Mouse (Mus musculus): ENCODE results near the gene Tmem238. TPM values are rescaled to one million over a fixed set of nuclear protein-coding genes. Genes with fewer than 3 reads are reported as not detected.
A peak's percentile ranks its signal among the peaks of the same experiment; 100 is the strongest.

The Tmem238 gene
- total and polyA plus RNA-seq, 2 experiments from 2014 or later = 7.3 to 15.0 TPM

- Histone ChIP-seq H3K27ac (ENCODE audit: low read depth, low read length) (no peak overlapping the region), H3K4me2 (ENCODE audit: low read depth) (no peak overlapping the region), H3K4me3 (ENCODE audit: low read depth, low read length) (no peak overlapping the region), H3K36me3 (ENCODE audit: insufficient read depth) (no peaks in the 10 kb centered on the region), H3K9me3 (ENCODE audit: low read length) (no peaks in the 10 kb centered on the region), H3K9ac (peak overlapping the region; percentile 6; the same call in 1 of the 2 replicates), H3K27me3 (ENCODE audit: insufficient read depth, low read length) (peaks cover 46% of the 10 kb centered on the region), H3K4me1 (ENCODE audit: insufficient read depth) (no peaks in the 10 kb centered on the region)
- no peak for TF ChIP-seq CTCF (IDR thresholded peaks at IDR 0.05; ENCODE audit: low read depth)
- ATAC-seq (no peak), DNase-seq (no peak)
- 2% methylated on average over 20 of the region's 20 CpGs for WGBS
Observed at GRCm38 (mm10) chr7:4777851-4778637, 11.4 kb downstream of the Tmem238 start.

DNA sequence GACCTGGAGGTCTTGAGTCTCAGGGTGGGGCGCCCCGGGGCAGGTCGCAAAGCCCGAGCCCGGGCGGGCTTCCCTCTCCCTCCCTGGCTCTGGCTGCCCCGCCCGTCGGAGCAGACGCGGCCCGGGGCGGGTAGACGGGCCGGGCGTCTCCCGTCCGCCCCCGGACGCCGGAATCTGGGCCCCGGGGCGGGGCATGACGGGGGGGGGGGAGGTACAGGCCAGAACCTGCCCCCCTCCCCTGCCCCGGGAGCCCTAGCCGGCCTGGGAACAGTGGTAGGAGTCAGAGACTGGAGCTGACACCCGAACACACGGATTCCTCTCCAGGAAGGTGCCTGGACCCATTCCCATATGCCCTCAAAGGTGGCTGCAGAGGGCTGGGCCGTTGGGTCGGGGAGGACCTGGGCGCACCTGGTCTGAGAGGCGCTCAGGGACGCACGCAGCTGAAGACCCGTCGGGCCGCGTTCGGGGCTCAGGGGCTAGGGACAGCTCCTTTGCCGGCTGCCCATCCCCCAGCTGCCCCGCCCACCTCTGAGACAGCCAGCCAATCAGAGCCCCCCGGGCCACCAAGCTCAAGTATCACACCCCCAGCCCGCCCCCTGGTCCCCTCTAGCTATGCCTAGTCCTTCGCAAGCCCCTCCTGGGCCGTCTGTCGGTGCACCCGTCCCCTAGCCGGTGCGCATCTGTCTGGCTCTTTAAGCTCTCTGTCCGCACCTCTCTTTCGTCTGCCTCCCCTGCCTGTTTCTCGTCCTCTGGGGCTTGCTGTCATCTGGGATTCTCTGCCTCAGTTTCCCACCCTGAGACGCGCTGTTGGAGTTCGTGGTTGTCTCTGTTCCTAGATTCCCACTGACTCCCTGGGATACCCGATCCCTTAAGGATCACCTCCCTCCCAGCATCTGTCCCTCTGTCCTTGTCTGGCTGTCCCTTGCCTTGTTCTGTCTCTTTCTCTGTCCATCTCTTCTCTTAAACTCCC, 12.3 kb downstream of the Tmem238 start:
- DNase-seq (peak; percentile 57), ATAC-seq (peak; percentile 79)
- Histone ChIP-seq H3K9ac (peak overlapping the region; percentile 44), H3K27ac (ENCODE audit: low read depth, low read length) (no peak overlapping the region), H3K4me2 (ENCODE audit: low read depth) (peak overlapping the region; percentile 51), H3K9me3 (ENCODE audit: low read length) (no peaks in the 10 kb centered on the region), H3K36me3 (ENCODE audit: insufficient read depth) (no peaks in the 10 kb centered on the region), H3K27me3 (ENCODE audit: insufficient read depth, low read length) (peaks cover 46% of the 10 kb centered on the region), H3K4me1 (ENCODE audit: insufficient read depth) (no peaks in the 10 kb centered on the region), H3K4me3 (ENCODE audit: low read depth, low read length) (peak overlapping the region; percentile 35)
- WGBS = 1% methylated on average over 38 of the region's 56 CpGs
- no peak for TF ChIP-seq CTCF (IDR thresholded peaks at IDR 0.05; ENCODE audit: low read depth)

DNA sequence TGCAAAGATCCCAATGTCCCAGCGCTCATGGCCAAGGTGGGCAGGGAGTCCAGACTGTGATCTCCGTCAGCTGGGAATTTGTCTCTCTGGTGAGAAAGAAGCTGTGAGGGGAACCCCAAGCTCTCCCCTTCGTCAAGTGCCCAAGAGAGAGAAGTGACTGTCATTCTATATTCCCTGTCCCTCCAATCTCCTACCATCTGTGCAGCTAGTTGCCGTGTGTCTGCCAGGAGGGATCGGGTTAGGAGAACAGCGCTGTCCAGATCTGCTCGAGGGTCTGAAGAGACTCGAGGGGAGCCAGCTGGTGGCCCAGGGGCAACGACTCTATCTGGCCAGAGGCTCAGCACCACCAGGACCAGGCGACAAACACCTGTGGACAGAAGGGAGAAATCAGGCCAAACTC, 13.3 kb downstream of the Tmem238 start:
- Histone ChIP-seq H3K9ac (no peak overlapping the region), H3K27ac (ENCODE audit: low read depth, low read length) (no peak overlapping the region), H3K27me3 (ENCODE audit: insufficient read depth, low read length) (peaks cover 46% of the 10 kb centered on the region), H3K36me3 (ENCODE audit: insufficient read depth) (no peaks in the 10 kb centered on the region), H3K4me3 (ENCODE audit: low read depth, low read length) (no peak overlapping the region), H3K4me1 (ENCODE audit: insufficient read depth) (no peaks in the 10 kb centered on the region), H3K9me3 (ENCODE audit: low read length) (no peaks in the 10 kb centered on the region), H3K4me2 (ENCODE audit: low read depth) (no peak overlapping the region)
- no peak for ATAC-seq
- DNase-seq = no peak
- WGBS = 56% methylated on average over 10 of the region's 10 CpGs
- TF ChIP-seq CTCF (IDR thresholded peaks at IDR 0.05; ENCODE audit: low read depth) = no peak

DNA sequence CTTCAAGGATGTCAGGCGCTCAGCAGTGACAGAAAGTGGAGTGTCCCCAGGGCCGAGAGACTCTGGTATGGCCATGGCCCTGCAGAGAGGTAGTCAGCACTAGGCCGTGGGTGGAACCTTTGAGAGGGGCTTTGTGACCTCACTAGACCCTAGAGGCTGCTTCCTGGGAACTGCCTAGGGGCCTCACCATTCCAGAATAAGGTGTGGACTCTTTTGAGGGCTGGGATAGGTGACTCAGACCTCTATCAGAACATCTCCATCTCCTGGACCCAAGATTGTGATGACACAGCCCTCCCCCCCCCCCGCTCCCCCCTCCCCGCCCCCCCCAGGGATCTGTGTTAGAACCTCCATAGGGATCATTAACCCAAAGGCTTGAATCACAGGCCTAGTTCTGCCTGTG, 18.3 kb downstream of the Tmem238 start, which contains the start of gene Fam71e2:
Gene Fam71e2, minus strand, starts transcription at position 101 of the 400 bp plus-strand sequence.
- ATAC-seq = no peak
- 78% methylated on average over 5 of the region's 5 CpGs for WGBS

GRCm38 (mm10) chr7:4764946-4765710, 24.3 kb downstream of the Tmem238 start:
- no peak for DNase-seq
- no peak for ATAC-seq
- Histone ChIP-seq H3K9me3 (ENCODE audit: low read length) (no peaks in the 10 kb centered on the region), H3K4me2 (ENCODE audit: low read depth) (no peak overlapping the region), H3K4me3 (ENCODE audit: low read depth, low read length) (no peak overlapping the region), H3K36me3 (ENCODE audit: insufficient read depth) (no peaks in the 10 kb centered on the region), H3K4me1 (ENCODE audit: insufficient read depth) (no peaks in the 10 kb centered on the region), H3K27me3 (ENCODE audit: insufficient read depth, low read length) (no peaks in the 10 kb centered on the region), H3K9ac (no peak overlapping the region), H3K27ac (ENCODE audit: low read depth, low read length) (no peak overlapping the region)
- WGBS = 3% methylated on average over 4 of the region's 4 CpGs
- TF ChIP-seq CTCF (IDR thresholded peaks at IDR 0.05; ENCODE audit: low read depth) = no peak

More for the DNA sequence above, 18.3 kb downstream of the Tmem238 start, which contains the start of gene Fam71e2:
- Histone ChIP-seq H3K4me2 (ENCODE audit: low read depth) (no peak within 1 kb of the TSS), H3K36me3 (ENCODE audit: insufficient read depth) (no peaks in the 10 kb centered on the region), H3K27ac (ENCODE audit: low read depth, low read length) (no peak within 1 kb of the TSS), H3K9ac (no peak within 1 kb of the TSS), H3K4me1 (ENCODE audit: insufficient read depth) (no peaks in the 10 kb centered on the region), H3K4me3 (ENCODE audit: low read depth, low read length) (no peak within 1 kb of the TSS), H3K27me3 (ENCODE audit: insufficient read depth, low read length) (peaks cover 19% of the 10 kb centered on the region), H3K9me3 (ENCODE audit: low read length) (no peaks in the 10 kb centered on the region)
- no peak for DNase-seq
- no peak for TF ChIP-seq CTCF (IDR thresholded peaks at IDR 0.05; ENCODE audit: low read depth)

- no peak for DNase-seq
- no peak for TF ChIP-seq CTCF (IDR thresholded peaks at IDR 0.05; ENCODE audit: low read depth)
- no peak overlapping the region for H3K4me2 ChIP-seq (ENCODE audit: low read depth)
- H3K36me3 ChIP-seq (ENCODE audit: insufficient read depth) = no peaks in the 10 kb centered on the region
- no peak overlapping the region for H3K27ac ChIP-seq (ENCODE audit: low read depth, low read length)
- H3K9me3 ChIP-seq (ENCODE audit: low read length) = no peaks in the 10 kb centered on the region
- no peak overlapping the region for H3K4me3 ChIP-seq (ENCODE audit: low read depth, low read length)
- H3K9ac ChIP-seq = no peak overlapping the region
- no peak for ATAC-seq
- no peaks in the 10 kb centered on the region for H3K27me3 ChIP-seq (ENCODE audit: insufficient read depth, low read length)
- no peaks in the 10 kb centered on the region for H3K4me1 ChIP-seq (ENCODE audit: insufficient read depth)
- WGBS = 42% methylated on average over 1 of the region's 1 CpGs
Observed at GRCm38 (mm10) chr7:4759670-4760069, 29.8 kb downstream of the Tmem238 start.

Measured in forebrain, postnatal 0 days (tissue).